Mouse (Mus musculus) G1E-ER4 (cell line): ENCODE results near the gene Mob2. TPM values are rescaled to one million over a fixed set of nuclear protein-coding genes. Genes with fewer than 3 reads are reported as not detected.

Source experiments
- GATA1 ChIP-seq: IDR thresholded peaks from one replicate; pipeline ENCODE4 v1.8.0; 2012; ENCODE audit warnings: low read length, inconsistent platforms
- polyA plus RNA-seq: library from polyadenylated mRNA; stranded (reverse); fragments of >175 nt; gene quantifications from 2 replicates; pipeline ENCODE4 v1.2.3, GENCODE M21; 2012

Gene Mob2
- polyA plus RNA-seq, 1 experiment, result 38.6 TPM

GRCm38 (mm10) chr7:142055431-142055830 lies 5.4 kb downstream of the Mob2 start:
- TF ChIP-seq GATA1, result no peak

GRCm38 (mm10) chr7:142050536-142050935 lies 10.3 kb downstream of the Mob2 start:
- TF ChIP-seq GATA1, result no peak

- no peak for TF ChIP-seq GATA1
Observed at GRCm38 (mm10) chr7:142045932-142046331, 14.9 kb downstream of the Mob2 start.

GRCm38 (mm10) chr7:142045344-142045743 lies 15.5 kb downstream of the Mob2 start:
- TF ChIP-seq GATA1, result no peak

- no peak for TF ChIP-seq GATA1
Observed at GRCm38 (mm10) chr7:142040756-142041155, 20.1 kb downstream of the Mob2 start.

GRCm38 (mm10) chr7:142037553-142038170 lies 23.2 kb downstream of the Mob2 start:
- no peak for TF ChIP-seq GATA1

GRCm38 (mm10) chr7:142035048-142035811 lies 25.6 kb downstream of the Mob2 start:
- TF ChIP-seq GATA1, result no peak

GRCm38 (mm10) chr7:142034198-142034597 lies 26.7 kb downstream of the Mob2 start:
- no peak for TF ChIP-seq GATA1

GRCm38 (mm10) chr7:142030073-142030472 lies 30.8 kb downstream of the Mob2 start:
- TF ChIP-seq GATA1, result no peak

GRCm38 (mm10) chr7:142025926-142026325 lies 34.9 kb downstream of the Mob2 start:
- no peak for TF ChIP-seq GATA1

GRCm38 (mm10) chr7:142025196-142025595 lies 35.7 kb downstream of the Mob2 start:
- TF ChIP-seq GATA1, result no peak

GRCm38 (mm10) chr7:142020827-142021226 lies 40.0 kb downstream of the Mob2 start:
- no peak for TF ChIP-seq GATA1

- no peak for TF ChIP-seq GATA1
Observed at GRCm38 (mm10) chr7:142019699-142020098, 41.2 kb downstream of the Mob2 start.

GRCm38 (mm10) chr7:142016562-142016961 lies 44.3 kb downstream of the Mob2 start:
- TF ChIP-seq GATA1, result no peak

- TF ChIP-seq GATA1, result no peak
Observed at GRCm38 (mm10) chr7:142001597-142002340, 59.1 kb downstream of the Mob2 start.

- TF ChIP-seq GATA1, result no peak
Observed at GRCm38 (mm10) chr7:142000661-142001060, 60.2 kb downstream of the Mob2 start.

GRCm38 (mm10) chr7:141994121-141994520 lies 66.7 kb downstream of the Mob2 start:
- TF ChIP-seq GATA1, result no peak
